Mouse (Mus musculus) MEL (cell line): ENCODE measurements around the gene Lrrc25.

Experiments
- CTCF ChIP-seq, 3 experiments: IDR thresholded peaks in 2 of 3; conservative IDR thresholded peaks in 1 of 3; 2 replicates each; pipeline ENCODE4 v1.5.1; 2011 to 2012; ENCODE audit warnings: low read length in 3 of 3, low read depth in 2 of 3, mild to moderate bottlenecking in 2 of 3, improper control_type of control experiment in 1 of 3, inconsistent platforms in 1 of 3, mixed read lengths in 1 of 3, moderate library complexity in 1 of 3; ENCODE audit not compliant: control insufficient read depth in 1 of 3, insufficient read depth in 1 of 3, poor library complexity in 1 of 3, severe bottlenecking in 1 of 3
- MYC ChIP-seq: IDR thresholded peaks from 2 replicates; pipeline ENCODE4 v1.6.1; 2011; ENCODE audit warnings: low read depth, mild to moderate bottlenecking, low read length, improper control_type of control experiment, moderate library complexity
- ZC3H11A ChIP-seq: IDR thresholded peaks from 2 replicates; pipeline ENCODE4 v1.6.1; 2012; ENCODE audit warnings: low read depth, mild to moderate bottlenecking, inconsistent platforms, low read length, improper control_type of control experiment

DNA sequence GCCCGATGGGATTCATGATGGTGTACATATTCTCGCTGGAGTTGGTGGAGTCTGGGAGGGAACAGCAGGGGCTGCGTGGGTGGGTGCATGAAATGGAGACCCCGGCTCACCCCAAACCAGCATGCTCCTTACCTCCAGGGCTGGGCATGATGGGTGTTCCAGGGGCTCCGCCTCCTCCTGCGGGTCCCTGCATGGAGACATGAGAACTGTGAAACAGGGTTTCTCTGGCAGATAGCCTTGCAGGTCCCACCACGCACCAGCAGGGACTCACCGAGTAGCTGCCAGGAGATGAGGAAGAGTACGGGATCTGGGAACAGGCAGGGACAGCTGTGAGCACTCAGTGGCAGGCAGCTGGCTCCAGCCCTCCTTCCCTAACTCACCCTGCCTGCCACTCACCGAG, 17.2 kb upstream of the Lrrc25 start:
- no peak for TF ChIP-seq CTCF (IDR thresholded peaks at IDR 0.05 in 2 of 3, conservative IDR thresholded peaks at IDR 0.05 in 1 of 3; ENCODE audit: control insufficient read depth in 1 of 3, insufficient read depth in 1 of 3, low read depth in 2 of 3, low read length in 3 of 3, poor library complexity in 1 of 3, severe bottlenecking in 1 of 3)
- TF ChIP-seq ZC3H11A, result no peak
- TF ChIP-seq MYC, result no peak
